Mouse (Mus musculus) A20 (cell line): ENCODE measurements around the gene Gm5142.

Experiments
- DNase-seq: peaks from one replicate; pipeline ENCODE4 v3.0.0-alpha.2; 2011; ENCODE audit warnings: low read depth, low spot score

The Gm5142 gene

GRCm38 (mm10) chr14:59178649-59179048, at the start of gene Gm5142:
Gene Gm5142, minus strand, starts transcription at chr14:59178749.
- DNase-seq, result no peak

GRCm38 (mm10) chr14:59226240-59226639, 47.7 kb upstream of the Gm5142 start:
- no peak for DNase-seq

GRCm38 (mm10) chr14:59219241-59219640, 40.7 kb upstream of the Gm5142 start:
- DNase-seq, result no peak

GRCm38 (mm10) chr14:59209816-59210215, 31.3 kb upstream of the Gm5142 start:
- DNase-seq, result no peak

- DNase-seq, result no peak
Observed at GRCm38 (mm10) chr14:59209003-59209402, 30.5 kb upstream of the Gm5142 start.

GRCm38 (mm10) chr14:59205976-59206583, 27.5 kb upstream of the Gm5142 start:
- no peak for DNase-seq

- no peak for DNase-seq
Observed at GRCm38 (mm10) chr14:59205461-59205860, 26.9 kb upstream of the Gm5142 start.

- DNase-seq, result peak; percentile 69
Observed at GRCm38 (mm10) chr14:59201604-59202215, 23.2 kb upstream of the Gm5142 start.

GRCm38 (mm10) chr14:59200711-59201603, 22.4 kb upstream of the Gm5142 start, which contains the start of gene Rcbtb1:
Gene Rcbtb1, plus strand, starts transcription at chr14:59201209.
- peak; percentile 97 for DNase-seq

GRCm38 (mm10) chr14:59186121-59186520, 7.6 kb upstream of the Gm5142 start:
- no peak for DNase-seq

- DNase-seq, result no peak
Observed at GRCm38 (mm10) chr14:59185514-59185913, 7.0 kb upstream of the Gm5142 start.

- DNase-seq, result no peak
Observed at GRCm38 (mm10) chr14:59182732-59183131, 4.2 kb upstream of the Gm5142 start.

- DNase-seq, result no peak
Observed at GRCm38 (mm10) chr14:59157016-59157698, 21.4 kb downstream of the Gm5142 start.

GRCm38 (mm10) chr14:59155589-59155988, 23.0 kb downstream of the Gm5142 start:
- DNase-seq, result no peak

- no peak for DNase-seq
Observed at GRCm38 (mm10) chr14:59142793-59143192, 35.8 kb downstream of the Gm5142 start, which contains the start of gene 1700129C05Rik. Gene 1700129C05Rik, minus strand, starts transcription at chr14:59142893.

- DNase-seq, result peak; percentile 27
Observed at GRCm38 (mm10) chr14:59114281-59114680, 64.3 kb downstream of the Gm5142 start.
